Mouse (Mus musculus) common myeloid progenitor, adult 5-6 weeks (primary cell): ENCODE measurements at regions not wholly inside any gene's neighbourhood (a gene's known extent, or its start where the extent isn't known, plus 50 kb on each side); places are given as distances from the start of the nearest gene placed in this dataset.
A peak's percentile ranks its signal among the peaks of the same experiment; 100 is the strongest.

Experiments used
- ATAC-seq: replicated peaks from 2 replicates; pipeline ENCODE4 v1.8.0; 2016; ENCODE audit warnings: low read depth, mild to moderate bottlenecking, moderate TSS enrichment, inconsistent platforms; ENCODE audit not compliant: poor library complexity, severe bottlenecking

DNA sequence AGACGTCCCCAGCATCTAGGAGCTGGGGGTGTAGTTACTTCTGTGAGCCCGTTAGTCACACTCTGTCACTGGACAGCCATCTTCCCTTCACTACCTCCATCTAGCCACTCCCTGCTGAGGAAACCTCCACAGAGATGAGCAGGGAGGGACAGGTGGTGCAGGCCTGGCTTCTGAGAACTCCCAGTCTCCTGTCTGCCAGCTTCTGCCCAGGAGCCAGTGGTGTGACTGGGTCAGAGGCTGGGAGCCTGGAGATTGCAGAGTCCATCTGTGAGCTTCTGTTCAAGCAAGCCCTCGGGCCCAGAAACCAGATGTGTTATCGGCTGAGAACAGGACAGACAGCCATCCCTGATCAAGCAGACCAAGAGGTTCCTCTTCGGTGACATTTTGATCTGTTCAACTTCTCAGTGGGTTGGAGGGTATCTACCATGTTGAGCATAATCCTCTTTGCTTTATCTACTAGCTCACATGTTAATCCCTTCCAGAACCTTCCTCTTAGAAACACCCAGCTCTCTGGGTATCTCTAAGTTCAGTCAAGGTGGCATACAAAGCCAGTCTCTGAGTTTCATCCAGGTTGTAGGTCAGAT is 100.3 kb upstream of the Tle3 start:
- no peak for ATAC-seq

DNA sequence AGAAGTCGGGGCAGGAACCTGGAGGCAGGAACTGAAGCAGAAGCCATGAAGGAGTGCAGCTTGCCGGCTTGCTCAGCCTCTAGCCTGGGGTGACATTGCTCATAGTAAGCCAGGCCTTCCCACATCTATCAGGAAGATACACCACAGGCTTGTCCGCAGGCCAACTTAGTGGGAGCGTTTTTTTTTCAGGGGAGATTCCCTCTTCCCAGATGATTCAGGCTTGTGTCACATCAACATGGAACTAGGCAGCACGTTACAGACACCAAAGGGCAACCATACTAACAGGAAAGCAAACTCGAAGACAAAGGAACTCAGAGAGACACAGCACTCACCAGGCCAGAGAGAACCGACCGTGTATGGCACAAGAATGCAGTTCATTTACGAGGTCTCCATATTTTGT is 98.1 kb upstream of the Tle3 start:
- ATAC-seq, result no peak

DNA sequence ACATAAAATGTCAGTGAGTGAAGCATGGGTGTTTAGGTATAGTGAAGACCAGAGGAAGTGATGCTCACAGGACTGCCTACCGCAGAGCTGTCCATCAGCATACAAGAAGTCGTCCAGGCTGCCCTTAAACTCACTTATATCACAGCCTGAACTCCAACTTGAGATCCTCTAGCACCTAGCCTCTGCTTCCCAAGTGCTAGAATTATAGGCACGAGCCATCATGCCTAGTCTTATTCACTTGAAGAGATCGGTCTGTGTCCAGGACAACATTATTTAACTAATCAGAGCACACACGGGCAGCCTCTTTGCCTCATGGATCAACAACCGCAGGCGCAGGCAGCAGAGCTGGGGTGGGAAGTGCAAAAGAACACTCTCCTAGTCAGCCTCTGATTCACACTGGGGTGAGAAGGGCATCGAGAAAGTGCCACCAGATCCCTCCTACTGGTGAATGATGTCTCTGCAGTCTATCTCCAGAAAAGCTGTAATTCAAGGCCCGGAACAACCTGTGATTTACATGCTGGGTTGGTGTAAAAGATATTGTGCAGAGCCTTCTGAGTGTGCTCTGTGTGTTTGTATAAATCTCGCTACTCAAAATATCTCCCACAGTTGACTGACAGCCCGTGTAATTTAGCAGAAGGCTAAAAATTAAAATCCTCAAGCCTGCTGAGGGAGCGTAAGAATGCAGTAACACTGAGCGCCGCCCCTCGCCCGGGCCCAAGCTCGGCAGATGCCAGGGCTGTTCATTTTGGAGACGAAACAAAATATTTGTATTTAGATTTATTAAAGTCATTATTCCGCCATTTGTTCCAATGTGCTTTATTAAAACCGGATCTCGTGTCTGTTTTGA is 94.6 kb upstream of the Tle3 start:
- peak; percentile 83 for ATAC-seq

DNA sequence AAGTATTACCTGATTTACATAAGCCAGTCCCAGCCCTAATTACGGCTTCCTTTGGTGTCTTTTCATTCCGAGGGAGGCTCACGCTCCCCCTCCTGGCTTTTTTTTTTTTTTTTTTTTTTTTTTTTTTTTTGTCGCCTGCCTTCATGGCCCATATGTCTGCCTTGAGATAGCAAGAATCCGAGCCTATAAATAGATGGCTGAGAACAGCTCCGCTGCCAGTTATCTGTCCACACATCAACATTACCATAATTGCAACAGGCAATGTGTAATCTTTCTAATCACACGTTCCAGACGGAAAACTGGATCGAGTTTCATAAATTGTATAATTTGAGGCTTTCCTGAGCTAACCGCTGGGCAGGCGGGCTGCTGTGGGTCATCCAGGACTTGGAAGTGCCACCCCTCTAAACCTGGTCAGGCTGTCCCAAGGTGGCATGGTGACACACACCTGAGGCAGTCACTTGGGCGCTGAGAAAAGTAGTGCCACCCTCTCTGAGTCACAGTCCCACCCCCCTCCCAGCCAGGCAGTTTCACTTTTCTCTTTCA is 93.9 kb upstream of the Tle3 start:
- peak; percentile 67 for ATAC-seq

DNA sequence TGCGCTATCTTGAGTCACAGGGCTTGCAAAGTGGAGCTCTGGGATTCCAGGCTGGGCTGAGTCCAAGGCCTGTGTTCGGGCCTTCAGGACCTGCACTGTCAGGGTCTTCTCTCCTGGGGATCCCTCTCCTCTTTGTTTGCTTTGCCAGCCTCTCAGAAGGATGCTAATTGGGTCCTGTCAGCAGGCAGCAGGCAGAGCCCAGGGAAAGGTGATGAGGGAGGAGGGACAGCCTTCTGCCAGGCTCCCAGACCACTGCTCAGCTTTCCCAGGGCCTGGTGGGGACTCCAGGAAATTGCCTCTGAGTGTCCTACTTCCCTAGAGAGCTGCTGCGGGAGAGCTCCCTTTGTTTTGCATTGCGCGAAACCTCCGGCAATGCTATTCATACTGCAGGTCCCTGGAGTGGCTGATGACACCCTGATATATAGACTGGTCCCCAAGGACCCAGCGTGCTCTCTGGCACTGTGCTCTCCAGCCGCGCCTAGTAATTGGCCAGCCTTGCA is 93.1 kb upstream of the Tle3 start:
- ATAC-seq, result no peak

DNA sequence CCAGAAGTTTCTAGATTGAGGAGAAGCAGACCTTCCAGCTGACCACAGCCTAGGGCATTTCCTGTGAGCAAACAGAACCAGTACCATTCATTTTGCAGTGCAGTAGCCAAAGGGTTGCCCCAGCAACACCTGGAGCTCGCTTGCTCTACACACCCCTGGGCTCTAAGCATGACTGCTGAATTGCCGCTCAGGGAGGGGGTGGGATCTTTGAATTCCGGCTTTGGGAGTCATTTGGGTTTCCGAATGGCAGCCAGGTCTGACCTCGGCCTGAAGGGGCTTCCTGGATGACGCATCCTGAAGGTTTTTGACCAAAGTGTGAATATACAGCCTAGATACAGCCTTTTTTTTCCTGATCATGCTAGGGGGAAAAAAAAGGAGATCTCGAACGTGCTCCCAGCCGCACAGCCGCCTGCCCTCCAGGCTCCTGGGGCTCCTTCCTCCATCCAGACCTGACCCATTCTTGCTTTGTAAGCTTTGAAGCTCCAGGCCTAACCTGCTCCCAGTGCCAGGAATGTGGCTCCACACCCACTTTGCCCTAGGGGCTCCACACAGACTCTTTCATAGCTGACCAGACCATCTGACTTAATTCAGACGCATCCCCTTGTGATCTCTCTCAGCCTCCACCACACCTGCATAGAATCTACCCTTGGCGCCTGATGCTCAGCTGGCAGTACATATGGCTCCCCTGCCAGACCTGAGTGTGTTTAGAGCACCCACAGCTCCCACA is 91.1 kb upstream of the Tle3 start:
- no peak for ATAC-seq

DNA sequence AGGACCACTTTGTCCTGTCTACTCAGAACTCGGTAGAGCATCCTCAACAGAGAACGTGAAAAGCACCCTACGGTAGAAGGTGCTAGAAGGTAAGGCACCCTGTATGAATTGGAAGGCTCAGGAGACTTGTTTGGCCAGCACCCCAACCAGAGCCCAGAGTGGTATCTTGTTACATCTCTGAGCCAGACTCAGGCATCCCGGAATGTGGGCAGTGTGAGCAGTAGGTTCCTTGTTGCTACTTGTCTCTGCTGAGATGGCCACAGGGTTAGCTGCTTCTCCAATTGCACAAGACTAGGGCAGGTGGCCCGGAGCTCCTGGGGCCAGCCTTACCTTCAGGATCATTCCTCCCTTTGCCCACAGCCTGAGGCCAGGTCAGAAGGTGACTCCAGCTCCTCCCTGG is 88.9 kb upstream of the Tle3 start:
- ATAC-seq, result no peak

DNA sequence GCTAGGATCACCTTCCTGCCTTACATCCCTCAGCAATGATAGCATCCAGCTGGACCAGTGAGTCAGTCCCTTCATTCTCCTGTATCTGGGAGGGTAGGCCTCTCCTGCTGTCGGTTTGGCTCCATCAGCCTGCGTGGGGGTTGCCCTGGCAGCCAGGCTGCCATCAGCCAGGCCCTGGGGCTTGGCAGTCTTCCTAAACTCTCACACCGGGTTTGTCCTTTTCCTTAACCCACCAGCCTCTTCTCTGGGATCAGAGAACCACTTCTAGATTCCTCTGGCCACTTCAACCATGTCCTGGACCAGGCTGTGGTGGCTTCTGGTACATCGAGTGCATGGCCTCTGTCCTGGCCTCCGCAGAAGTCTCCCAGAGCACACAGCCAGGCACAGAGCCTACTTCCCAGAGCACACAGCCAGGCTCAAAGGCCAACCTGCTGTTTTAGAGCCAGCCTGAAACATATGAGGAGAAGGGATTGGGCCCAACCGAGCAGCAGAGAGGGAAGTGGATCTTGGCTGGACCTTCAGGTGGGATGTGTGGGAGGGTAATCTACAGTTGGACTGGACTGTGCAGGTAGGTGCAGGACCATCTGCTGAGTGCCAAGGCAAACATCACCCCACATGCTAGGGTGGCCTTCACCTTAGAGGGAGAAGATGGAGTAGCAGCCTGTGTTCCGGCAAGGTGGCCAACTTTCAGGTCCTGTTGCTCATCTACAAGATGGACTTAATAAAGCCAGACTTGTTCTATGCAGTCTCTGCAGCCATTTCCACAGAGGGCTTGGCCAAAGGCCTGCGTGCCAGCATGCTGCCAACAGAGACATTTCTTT is 87.8 kb upstream of the Tle3 start:
- ATAC-seq, result no peak

DNA sequence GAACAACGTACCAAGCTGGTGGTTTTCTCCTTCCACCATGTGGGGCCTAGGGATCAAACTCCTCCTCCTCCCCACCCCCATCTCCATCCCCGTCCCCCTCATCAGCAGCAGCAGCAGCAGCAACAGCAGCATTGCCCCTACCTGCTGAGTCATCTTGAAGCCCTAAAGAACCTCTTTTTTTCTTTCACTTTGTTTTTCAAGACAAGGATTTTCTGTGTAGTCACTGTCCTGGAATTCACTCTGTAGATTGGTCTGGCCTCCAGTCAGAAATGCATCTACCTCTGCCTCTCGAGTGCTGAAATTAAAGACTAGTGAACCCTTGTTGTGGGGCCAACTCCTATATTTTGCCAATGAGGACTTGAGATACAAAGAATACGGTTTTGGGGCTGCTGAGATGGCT is 85.6 kb upstream of the Tle3 start:
- ATAC-seq, result no peak

DNA sequence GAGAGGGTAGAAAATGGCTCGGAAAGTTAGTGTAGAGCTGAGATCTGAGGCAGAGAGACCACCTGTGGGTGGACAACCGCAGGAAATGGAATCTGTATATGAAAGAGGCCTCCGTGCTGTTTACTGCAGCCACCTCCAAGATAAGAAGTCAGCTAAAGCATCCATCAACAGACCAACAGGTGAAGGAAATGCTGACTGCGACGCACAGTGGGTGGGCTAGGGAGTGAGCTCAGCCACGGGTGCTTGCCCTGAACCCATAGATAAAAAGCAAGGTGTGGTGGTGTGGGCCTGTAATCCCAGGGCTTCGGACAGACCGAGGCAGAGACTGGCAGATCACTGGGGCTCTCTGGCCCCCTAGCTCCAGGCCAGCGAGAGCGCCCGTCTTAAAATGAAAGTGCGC is 83.0 kb upstream of the Tle3 start:
- ATAC-seq, result no peak

DNA sequence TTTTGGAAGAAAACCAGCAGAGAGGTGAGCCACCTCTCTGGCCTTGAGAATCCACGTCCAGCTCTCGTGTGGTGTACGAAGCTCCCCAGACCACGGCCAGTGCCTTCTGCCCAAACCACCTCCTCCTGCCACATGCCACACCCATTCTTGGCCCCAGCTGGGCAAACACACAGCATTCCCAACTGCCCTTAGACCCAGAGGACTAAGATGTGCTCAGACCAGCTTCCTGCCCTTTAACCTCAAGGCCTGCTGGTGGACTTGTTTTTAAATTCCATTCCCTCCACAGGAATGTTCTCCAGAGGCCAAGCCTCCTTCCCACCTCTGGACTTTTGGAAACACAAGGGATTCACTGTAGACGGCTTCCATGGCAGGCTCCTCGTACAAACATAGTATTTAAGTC is 82.5 kb upstream of the Tle3 start:
- ATAC-seq, result no peak

DNA sequence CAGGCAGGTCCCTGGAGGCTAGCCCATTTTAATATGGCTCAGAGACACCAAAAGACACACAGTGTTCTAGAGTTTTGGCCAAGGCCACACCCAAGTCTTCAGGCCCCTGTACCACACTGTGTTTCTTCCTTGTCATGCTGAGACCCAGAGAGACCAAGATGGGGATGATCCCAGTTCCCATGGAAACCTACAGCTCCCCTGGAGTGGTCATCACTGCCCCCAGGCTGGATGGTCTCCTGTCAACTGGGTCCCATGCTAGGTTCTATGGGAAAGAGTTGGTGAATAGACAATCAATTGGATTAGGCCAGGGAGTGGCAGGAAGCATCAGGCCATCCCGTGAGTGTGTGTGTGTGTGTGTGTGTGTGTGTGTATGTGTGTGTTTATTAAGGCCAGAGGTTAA is 80.5 kb upstream of the Tle3 start:
- no peak for ATAC-seq

DNA sequence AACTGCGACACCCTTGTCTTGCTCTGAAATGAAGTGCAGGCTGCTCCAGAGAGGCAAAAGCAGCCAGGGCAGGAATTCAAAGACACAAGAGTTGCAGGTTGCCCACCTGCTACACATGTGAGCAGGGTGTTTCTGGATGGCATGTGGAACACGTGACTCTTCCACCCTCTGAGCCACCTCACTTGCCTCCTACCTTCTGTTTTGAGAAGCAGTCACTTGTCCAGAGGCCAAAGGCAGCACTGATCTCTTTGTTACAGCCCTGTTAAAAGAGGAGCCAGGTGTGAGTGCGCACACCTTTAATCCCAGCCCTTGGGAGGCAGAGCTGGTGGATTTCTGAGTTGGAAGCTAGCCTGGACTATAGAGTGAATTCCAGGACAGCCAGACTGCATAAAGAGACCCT is 79.7 kb upstream of the Tle3 start:
- ATAC-seq, result no peak

DNA sequence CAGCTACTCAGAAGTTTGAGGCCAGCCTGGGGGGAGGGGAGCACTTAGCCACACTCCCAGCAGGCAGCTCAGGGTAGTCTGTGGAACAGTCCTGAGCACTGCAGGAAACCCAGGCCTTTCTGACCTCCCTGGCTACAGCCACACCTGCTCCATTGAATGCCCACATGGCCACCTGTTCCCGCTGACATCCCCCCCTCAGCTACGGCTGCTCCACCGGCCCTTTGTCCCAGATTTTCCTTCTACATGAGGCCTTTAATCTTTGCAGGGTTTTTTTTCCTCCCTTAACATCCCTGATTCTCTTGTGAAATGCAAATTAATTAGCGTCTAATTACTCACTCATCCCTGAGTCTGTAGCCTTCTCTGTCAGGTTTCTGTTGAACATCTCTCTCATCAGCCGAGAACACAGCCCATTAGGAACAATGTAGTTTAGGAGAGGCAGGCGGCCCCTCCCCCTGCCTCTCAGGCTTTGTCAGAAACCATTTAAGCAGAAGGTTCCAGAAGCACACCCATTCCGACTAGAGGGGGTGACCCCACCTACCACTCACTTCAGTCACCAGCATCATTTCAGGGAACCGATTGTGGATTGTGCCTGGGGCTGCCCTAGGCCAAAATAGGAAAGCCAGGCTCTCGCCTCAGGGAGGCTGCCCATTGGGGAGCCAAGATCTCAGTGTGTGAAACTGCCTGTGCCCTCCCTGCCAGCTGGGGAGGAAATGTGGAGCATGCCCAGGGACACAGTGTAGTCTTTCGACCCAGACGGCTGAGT is 78.8 kb upstream of the Tle3 start:
- no peak for ATAC-seq

DNA sequence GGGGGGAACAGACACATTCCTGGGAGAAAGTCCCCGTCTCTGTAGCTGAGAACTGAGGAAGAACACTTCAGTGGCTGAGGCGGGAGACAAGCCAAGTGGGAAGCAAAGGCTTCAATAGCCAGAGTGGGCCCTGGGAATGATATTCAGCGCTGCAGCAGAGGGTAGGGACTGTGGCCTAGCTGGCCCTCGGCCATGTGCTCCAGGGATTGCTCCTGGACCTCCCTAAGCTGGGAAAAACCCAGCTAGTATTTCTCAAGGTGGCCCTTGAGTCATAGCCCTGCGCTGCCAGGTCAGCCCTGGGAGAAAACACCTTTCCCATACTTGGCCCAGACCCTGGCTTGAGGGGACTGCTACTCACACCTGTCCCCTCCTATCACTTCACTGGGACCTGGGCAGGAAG is 77.2 kb upstream of the Tle3 start:
- ATAC-seq, result no peak

DNA sequence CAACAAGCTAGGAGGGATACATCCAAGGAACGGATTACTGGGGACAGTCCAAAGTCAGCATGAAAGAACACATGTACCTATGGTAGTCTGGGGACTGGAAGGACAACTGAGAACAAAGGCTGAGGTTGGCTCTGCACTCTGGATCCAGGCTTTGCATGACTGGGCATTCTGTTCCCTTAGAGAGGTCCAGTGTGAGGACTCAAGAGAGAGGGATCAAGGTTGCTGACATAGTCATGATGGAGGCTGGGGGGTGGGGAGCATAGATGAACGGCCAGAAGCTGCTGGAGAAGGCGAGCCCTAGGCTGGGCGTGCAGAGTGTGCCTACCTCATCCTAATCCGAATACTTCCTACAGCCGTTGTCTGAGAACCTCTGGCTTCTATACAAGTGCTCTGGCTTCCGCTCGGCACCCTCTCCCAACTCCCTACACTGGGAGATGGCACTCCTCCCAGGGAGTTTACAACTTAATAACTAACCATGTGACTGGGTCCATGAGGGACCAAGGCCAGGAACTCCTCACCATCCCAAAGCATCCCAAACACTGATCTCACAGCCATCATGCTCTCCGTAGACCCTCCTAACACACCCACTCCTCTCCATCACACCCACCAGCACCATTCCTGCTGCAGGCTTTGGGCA is 75.7 kb upstream of the Tle3 start:
- no peak for ATAC-seq

DNA sequence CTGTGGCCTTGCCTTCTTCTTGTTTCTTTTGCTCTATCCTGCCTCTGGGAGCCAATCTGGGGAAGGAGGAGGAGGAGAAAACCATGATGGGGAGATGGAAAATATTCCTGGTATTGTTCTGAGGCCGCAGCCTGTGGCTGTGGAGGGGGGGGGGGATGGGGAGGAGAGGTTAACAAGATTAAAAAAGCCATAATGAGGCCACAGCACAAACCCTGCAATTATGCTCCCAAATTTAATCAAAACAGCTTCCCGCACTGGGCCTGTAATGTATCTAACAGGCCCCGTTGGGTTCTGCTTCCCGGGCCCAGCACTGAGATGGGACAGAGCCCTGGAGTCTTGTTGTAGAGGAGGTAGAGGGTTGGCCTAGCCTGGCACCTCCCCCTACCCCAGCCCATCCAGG is 74.8 kb upstream of the Tle3 start:
- no peak for ATAC-seq

DNA sequence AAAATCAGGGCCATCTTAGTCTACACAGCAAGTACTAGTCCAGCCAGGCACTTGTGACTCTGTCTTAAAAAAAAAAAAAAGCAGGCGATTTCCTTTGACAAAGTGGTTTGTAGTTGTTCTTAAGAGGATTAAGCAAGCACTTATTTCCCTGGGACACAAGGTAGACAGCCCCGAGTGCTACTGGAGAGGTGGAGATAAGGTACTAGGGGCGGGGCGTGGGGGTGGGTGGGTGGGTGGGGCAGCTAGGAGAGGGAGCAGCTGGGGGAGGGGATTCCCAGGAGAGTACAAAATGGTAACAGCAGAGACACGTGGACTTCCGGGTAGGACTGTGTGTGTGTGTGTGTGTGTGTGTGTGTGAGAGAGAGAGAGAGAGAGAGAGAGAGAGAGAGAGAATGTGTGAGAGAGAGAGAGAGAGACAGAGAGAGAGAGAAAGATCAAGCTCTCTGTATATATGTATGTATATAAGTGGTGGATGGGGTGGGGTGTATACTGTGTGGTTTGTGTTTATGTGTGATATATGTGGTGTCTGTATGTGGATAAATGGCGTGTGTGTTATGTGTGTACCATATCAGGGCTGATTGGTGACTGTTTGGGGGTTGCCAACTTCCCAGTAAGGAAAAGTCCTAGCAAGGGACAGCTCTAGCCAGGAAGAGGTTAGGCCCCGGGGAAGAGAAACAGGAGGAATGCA is 72.1 kb upstream of the Tle3 start:
- no peak for ATAC-seq
